Mouse (Mus musculus): Measurements from ENCODE around the gene Zfp286.

DNA sequence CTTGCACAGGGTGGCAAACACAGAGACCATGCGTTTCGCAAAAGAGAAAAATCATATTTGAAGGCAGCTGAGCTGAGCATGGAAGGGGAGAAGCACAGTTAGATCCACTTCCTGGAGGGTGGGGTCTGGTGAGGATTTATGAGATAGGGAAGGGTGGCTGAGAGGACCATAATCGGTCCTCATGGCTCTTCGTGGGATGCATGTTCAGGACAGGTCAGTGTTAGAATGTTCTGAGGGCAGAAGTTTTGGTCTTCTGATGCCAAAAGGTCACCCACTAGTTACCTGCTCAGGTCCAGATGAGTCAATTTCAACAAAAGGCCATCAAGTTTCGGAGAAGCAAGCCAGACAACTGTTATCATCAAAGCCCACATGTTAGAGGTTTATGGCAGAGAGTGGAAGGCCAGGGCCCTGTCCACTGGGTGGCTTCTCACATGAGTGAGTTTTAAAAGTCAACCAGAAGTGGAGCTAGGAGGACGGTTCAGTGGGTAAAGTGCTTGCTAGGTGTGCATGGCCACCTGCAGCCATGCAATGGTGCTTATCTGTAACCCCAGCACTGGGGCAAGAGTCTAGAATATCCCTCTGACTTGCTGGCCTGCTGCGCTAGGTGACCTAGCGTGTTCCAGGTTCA is 29.9 kb upstream of the Zfp286 start:
- TF ChIP-seq GATA1 (IDR thresholded peaks at IDR 0.05; ENCODE audit: borderline replicate concordance, low read length), result no peak
- TF ChIP-seq FLI1 (IDR thresholded peaks at IDR 0.05; ENCODE audit: low read length), result no peak

Measured in megakaryocyte, embryonic 14.5 days (primary cell).